Mouse (Mus musculus) mesoderm, embryonic 11.5 days (tissue): Measurements from ENCODE around the gene Fam71f2.

Experiments
- DNase-seq: peaks from one replicate; pipeline ENCODE4 v3.0.0-alpha.2; 2012; ENCODE audit warnings: low read depth, low spot score

Gene Fam71f2

GRCm38 (mm10) chr6:29276746-29277145 lies 2.6 kb upstream of the Fam71f2 start:
- no peak for DNase-seq

GRCm38 (mm10) chr6:29278513-29279267 lies 703 bp upstream of the Fam71f2 start:
- peak; percentile 68 for DNase-seq

GRCm38 (mm10) chr6:29280671-29281070 lies 1.3 kb downstream of the Fam71f2 start:
- DNase-seq: peak; percentile 7

GRCm38 (mm10) chr6:29286870-29287269 lies 7.5 kb downstream of the Fam71f2 start:
- DNase-seq: no peak

- no peak for DNase-seq
Observed at GRCm38 (mm10) chr6:29287481-29287880, 8.1 kb downstream of the Fam71f2 start.

GRCm38 (mm10) chr6:29287944-29288343 lies 8.6 kb downstream of the Fam71f2 start:
- no peak for DNase-seq

- no peak for DNase-seq
Observed at GRCm38 (mm10) chr6:29288651-29289050, 9.3 kb downstream of the Fam71f2 start.

- no peak for DNase-seq
Observed at GRCm38 (mm10) chr6:29299112-29299511, 19.7 kb downstream of the Fam71f2 start.

GRCm38 (mm10) chr6:29303251-29303650 lies 23.9 kb downstream of the Fam71f2 start:
- no peak for DNase-seq

GRCm38 (mm10) chr6:29303726-29304125 lies 24.3 kb downstream of the Fam71f2 start:
- no peak for DNase-seq

GRCm38 (mm10) chr6:29305462-29305861 lies 26.1 kb downstream of the Fam71f2 start:
- DNase-seq: no peak

- no peak for DNase-seq
Observed at GRCm38 (mm10) chr6:29308846-29309605, 29.6 kb downstream of the Fam71f2 start.

GRCm38 (mm10) chr6:29313690-29314202 lies 34.4 kb downstream of the Fam71f2 start:
- DNase-seq: no peak

GRCm38 (mm10) chr6:29317286-29317685 lies 37.9 kb downstream of the Fam71f2 start:
- DNase-seq: no peak

- DNase-seq: no peak
Observed at GRCm38 (mm10) chr6:29317941-29318340, 38.5 kb downstream of the Fam71f2 start.

GRCm38 (mm10) chr6:29318879-29319278 lies 39.5 kb downstream of the Fam71f2 start, which contains the start of gene Fam71f1:
Gene Fam71f1 (plus strand): TSS chr6:29319140.
- peak; percentile 54 for DNase-seq

- no peak for DNase-seq
Observed at GRCm38 (mm10) chr6:29321586-29321985, 42.2 kb downstream of the Fam71f2 start.

GRCm38 (mm10) chr6:29322147-29322546 lies 42.8 kb downstream of the Fam71f2 start:
- no peak for DNase-seq

GRCm38 (mm10) chr6:29322735-29323134 lies 43.3 kb downstream of the Fam71f2 start:
- no peak for DNase-seq

GRCm38 (mm10) chr6:29326961-29327360 lies 47.6 kb downstream of the Fam71f2 start:
- no peak for DNase-seq

- DNase-seq: no peak
Observed at GRCm38 (mm10) chr6:29329514-29329913, 50.1 kb downstream of the Fam71f2 start.
